Mouse (Mus musculus) heart, adult 2 months (tissue): ENCODE data around the gene Gm10282. TPM values are rescaled to one million over a fixed set of nuclear protein-coding genes. Genes with fewer than 3 reads are reported as not detected.

ENCODE experiments used
- DNase-seq, 2 experiments: peaks; one replicate each; pipeline ENCODE4 v3.0.0; 2021
- H3K27ac ChIP-seq: fragments of 200-600 bp; 2 replicates; pipeline ENCODE4 v1.8.1; 2022
- H3K27me3 ChIP-seq: fragments of 200-500 bp; 2 replicates; pipeline ENCODE4 v1.6.1; 2012; ENCODE audit warnings: mild to moderate bottlenecking, low read length, inconsistent platforms, mixed read lengths; ENCODE audit not compliant: control insufficient read depth, insufficient read depth
- H3K36me3 ChIP-seq: fragments of 200-500 bp; 2 replicates; pipeline ENCODE4 v1.6.1; 2012; ENCODE audit warnings: low read length, inconsistent platforms; ENCODE audit not compliant: control insufficient read depth, insufficient read depth
- H3K4me1 ChIP-seq: fragments of 200-500 bp; 2 replicates; pipeline ENCODE4 v1.6.1; 2011; ENCODE audit warnings: low read length; ENCODE audit not compliant: control insufficient read depth, insufficient read depth
- H3K4me3 ChIP-seq: fragments of 200-600 bp; 2 replicates; pipeline ENCODE4 v1.8.1; 2022
- H3K79me2 ChIP-seq: fragments of 200-500 bp; replicated peaks from 2 replicates; pipeline ENCODE4 v1.6.1; 2012; ENCODE audit warnings: mild to moderate bottlenecking, inconsistent platforms, low read length, moderate library complexity, mixed read lengths; ENCODE audit not compliant: control insufficient read depth, insufficient read depth
- H3K9ac ChIP-seq: fragments of 200-500 bp; 2 replicates; pipeline ENCODE4 v1.6.1; 2012; ENCODE audit warnings: low read depth, mild to moderate bottlenecking, control low read depth, inconsistent platforms, low read length, mixed read lengths
- CTCF ChIP-seq: fragments of 200-600 bp; IDR thresholded peaks from 2 replicates; pipeline ENCODE4 v1.8.1; 2022; ENCODE audit warnings: antibody characterized with exemption, mild to moderate bottlenecking, moderate library complexity
- EP300 ChIP-seq: fragments of 200-500 bp; IDR thresholded peaks from 2 replicates; pipeline ENCODE4 v1.6.1; 2011; ENCODE audit warnings: low read depth, low read length, control low read depth; ENCODE audit not compliant: insufficient read depth
- POLR2A ChIP-seq: fragments of 200-500 bp; IDR thresholded peaks from 2 replicates; pipeline ENCODE4 v1.6.1; 2011; ENCODE audit warnings: mild to moderate bottlenecking, low read depth, low read length, control low read depth; ENCODE audit not compliant: insufficient read depth
- WGBS: fragments of 180-500 bp; shearing (Covaris S2); methylation state at CpG from one replicate; pipeline ENCODE4 v1.1.7; 2018; 5-methylcytosine and 5-hydroxymethylcytosine counted together
- intact Hi-C: fragments of 180-260 bp; cut with DNase I; formaldehyde crosslinking; loops from one replicate; pipeline ENCODE4 v1.15.1; 2025
- polyA plus RNA-seq: library from polyadenylated mRNA; depleted of rRNA; stranded (reverse); fragments of >200 nt; gene quantifications from 2 replicates; pipeline ENCODE4 v1.2.3, GENCODE M21; 2012
- total RNA-seq, 2 experiments: library from RNA; stranded (reverse); gene quantifications; 2 replicates each; pipeline ENCODE4 v1.2.3; 2021

Gene Gm10282
- total and polyA plus RNA-seq, 3 experiments, result 2.9 to 8.5 (median 6.7) TPM

DNA sequence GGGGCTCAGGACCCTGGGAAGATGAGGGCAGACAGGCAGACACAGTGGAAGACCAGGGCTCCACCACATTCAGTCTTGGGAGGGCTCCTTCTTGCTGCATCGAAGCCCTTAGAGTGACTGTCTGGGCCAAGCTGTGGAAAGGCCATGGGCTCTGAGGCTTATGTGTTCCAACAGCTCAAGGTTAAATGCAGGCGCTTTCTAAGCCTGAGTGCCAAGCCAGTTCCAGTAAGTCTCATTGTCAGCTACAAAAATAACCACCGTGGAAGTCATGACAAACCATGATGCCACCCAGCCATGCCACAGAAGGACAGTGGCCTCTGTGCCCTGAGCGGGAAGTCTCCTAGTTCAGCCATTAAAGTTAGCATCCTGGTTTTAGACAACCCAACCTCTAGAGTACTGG is 26.6 kb upstream of the Gm10282 start:
- intact Hi-C loops, result no loop called here
- Histone ChIP-seq H3K27me3 (no peaks in the 10 kb centered on the region), H3K36me3 (peaks cover 2% of the 10 kb centered on the region), H3K4me3 (no peak overlapping the region), H3K27ac (peak overlapping the region; percentile 83), H3K79me2 (no peaks in the 10 kb centered on the region), H3K9ac (peak overlapping the region; percentile 38; the same call in 1 of the 2 replicates), H3K4me1 (peaks cover 18% of the 10 kb centered on the region)
- WGBS, result 61% methylated on average over 4 of the region's 4 CpGs
- TF ChIP-seq CTCF (no peak), EP300 (peak; percentile 47; the same call in 1 of the 2 replicates), POLR2A (peak; percentile 24; the same call in 1 of the 2 replicates)
- no peak for DNase-seq

DNA sequence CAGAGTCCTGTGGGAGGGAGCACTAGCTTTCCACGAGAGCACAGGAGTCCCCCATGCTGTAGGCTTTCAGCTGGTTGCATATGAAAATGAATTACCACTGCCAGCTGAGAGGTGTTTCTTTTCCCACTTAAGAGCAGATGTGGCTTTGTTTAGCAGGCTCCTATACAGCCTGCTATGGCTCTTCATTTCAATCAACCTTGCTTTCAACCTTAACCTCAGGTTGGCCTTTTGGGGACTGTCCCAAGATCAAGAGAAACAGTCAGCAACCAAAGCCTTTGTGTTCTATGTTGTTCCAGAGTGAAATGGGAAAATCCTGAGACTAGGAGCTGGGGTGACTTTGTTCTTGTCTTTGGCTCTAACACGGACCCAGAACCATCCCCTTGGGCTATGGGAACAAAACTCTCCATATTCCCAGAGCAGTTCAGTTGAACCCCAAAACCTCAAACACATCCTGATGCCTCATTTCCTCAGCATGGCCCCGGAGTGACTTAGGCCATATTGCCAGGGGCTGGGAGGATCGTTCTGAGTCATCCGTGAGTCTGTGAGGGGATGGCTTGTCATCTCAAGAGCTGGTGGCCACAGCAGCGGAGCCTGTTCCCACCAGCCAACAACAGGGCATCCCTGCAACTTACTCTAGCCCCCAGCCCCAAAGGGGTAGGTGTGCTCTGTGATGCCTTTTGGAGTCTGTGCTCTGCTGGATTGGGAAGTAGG is 25.9 kb upstream of the Gm10282 start:
- intact Hi-C loops, result no loop called here
- Histone ChIP-seq H3K27ac (peak overlapping the region; percentile 83), H3K27me3 (no peaks in the 10 kb centered on the region), H3K36me3 (no peaks in the 10 kb centered on the region; the same call in 1 of the 2 replicates), H3K4me3 (no peak overlapping the region), H3K9ac (0 out of 2 replicates have a peak overlapping the region, but pooled peaks have one; percentile 38), H3K79me2 (no peaks in the 10 kb centered on the region), H3K4me1 (peaks cover 18% of the 10 kb centered on the region)
- DNase-seq, result no peak
- no peak for TF ChIP-seq POLR2A
- TF ChIP-seq EP300, result no peak
- TF ChIP-seq CTCF, result no peak
- 81% methylated on average over 6 of the region's 6 CpGs for WGBS

DNA sequence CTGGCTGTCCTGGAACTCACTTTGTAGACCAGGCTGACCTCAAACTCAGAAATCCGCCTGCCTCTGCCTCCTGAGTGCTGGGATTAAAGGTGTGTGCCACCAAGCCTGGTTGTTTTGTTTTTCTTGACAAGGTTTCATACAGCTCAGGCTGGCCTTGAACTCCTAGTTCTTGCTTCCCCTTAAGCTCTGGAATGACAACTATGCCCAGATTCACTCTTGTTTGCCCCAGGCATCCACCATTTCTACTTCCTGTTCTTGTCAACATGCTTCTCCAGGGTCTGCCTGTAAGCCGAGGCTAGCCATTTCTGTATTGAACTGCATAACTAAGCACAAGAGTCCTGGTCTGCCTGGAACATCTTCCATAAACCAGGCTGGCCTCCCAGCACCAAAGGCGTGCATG is 24.1 kb upstream of the Gm10282 start:
- TF ChIP-seq CTCF (no peak), EP300 (no peak), POLR2A (no peak)
- H3K27ac ChIP-seq, result no peak overlapping the region
- DNase-seq, result no peak
- no peaks in the 10 kb centered on the region for H3K79me2 ChIP-seq
- 88% methylated on average over 3 of the region's 3 CpGs for WGBS
- H3K4me3 ChIP-seq, result no peak overlapping the region
- H3K9ac ChIP-seq, result no peak overlapping the region
- H3K27me3 ChIP-seq, result no peaks in the 10 kb centered on the region
- no peaks in the 10 kb centered on the region for H3K36me3 ChIP-seq
- intact Hi-C loops, result no loop called here
- H3K4me1 ChIP-seq, result peaks cover 15% of the 10 kb centered on the region

DNA sequence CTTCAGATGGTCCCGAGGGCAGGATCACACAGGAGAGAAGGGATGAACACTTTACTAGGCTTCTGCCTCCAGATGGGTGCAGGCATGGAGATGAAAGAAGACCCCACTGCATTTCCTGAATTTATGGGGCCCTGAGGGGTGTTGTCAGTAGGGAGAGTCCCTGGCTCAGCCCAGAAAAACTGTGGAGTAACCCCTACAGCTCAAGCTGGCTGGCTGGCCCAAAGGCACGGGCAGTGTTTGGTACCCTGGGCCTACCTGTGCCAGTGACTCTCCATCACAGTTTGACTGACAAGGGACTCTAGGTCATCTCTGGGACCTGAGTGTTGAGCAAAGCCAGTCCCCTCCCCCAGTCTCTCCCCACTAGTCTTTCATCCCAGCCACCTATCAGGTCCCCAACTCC is 19.6 kb upstream of the Gm10282 start:
- Histone ChIP-seq H3K27me3 (no peaks in the 10 kb centered on the region), H3K4me1 (peaks cover 9% of the 10 kb centered on the region), H3K4me3 (no peak overlapping the region), H3K79me2 (peaks cover 3% of the 10 kb centered on the region), H3K9ac (no peak overlapping the region), H3K36me3 (peaks cover 11% of the 10 kb centered on the region), H3K27ac (peak overlapping the region; percentile 91; the same call in 1 of the 2 replicates)
- DNase-seq, result no peak
- intact Hi-C loops, result no loop called here
- 51% methylated on average over 2 of the region's 2 CpGs for WGBS
- TF ChIP-seq EP300 (no peak), CTCF (no peak), POLR2A (no peak)

DNA sequence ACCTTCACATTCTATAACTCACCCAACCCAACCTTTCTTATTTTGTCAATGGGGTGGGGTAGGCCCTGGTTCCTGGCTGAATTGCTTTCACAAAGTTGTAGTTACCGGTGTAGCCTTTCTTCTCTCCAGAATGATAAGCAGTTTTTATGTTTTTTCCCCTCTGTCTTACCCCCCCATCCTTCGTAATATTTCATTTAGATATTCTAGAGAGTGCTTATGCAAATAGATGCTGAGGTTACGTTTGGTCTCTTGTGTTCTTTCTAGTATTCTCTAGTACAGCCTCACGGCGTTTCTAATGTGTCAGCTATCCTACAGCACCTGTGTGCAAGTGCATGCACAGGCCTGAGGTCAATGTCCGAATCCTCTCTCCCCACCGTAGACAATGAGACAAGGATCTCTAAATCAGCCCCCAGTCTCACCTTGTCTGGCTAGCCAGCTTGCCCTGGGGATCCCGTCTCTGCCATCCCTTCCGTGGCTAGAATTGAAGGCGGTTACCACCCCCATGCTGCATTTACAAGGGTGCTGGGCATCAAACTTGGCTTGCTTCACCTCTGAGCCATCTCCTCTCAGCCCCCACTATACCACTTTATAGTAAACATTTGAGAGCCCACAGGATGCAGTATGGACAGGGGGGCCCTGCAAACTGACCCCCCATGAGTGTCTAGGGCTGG is 19.1 kb upstream of the Gm10282 start:
- Histone ChIP-seq H3K4me1 (peaks cover 9% of the 10 kb centered on the region), H3K36me3 (peaks cover 11% of the 10 kb centered on the region), H3K79me2 (peaks cover 5% of the 10 kb centered on the region), H3K27me3 (no peaks in the 10 kb centered on the region), H3K27ac (peak overlapping the region; percentile 91), H3K9ac (no peak overlapping the region), H3K4me3 (peak overlapping the region; percentile 14)
- 57% methylated on average over 10 of the region's 10 CpGs for WGBS
- intact Hi-C loops, result no loop called here
- DNase-seq, result no peak
- TF ChIP-seq CTCF (no peak), POLR2A (peak; percentile 33; the same call in 1 of the 2 replicates)

DNA sequence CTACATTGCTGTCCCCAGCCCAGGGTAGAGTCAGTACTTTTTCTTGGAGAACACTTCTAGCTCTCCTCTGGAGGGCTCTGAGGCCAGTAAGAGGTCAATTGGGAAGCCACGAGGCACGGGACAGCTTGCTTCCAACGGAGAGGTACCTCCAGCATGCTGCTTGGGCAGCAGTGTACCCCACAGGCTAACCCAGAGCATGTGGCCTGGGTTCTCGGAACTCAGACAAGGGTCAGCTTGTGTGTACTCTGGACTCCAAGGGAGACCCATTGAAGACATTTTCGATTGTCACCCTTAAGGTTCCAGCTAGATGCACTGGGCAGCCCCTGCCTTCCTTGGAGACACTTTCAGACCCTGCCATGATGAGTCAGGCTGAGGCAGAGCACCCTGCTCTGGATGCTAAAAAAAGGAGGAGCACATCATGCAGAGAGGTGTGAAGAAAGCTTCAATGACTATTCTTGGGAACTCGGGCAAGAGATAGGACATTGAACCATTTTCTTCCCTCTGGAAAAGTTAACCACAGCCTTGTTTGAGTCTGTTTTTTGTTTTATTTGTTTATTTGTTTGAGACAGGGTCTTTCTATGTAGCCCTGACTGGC is 18.2 kb upstream of the Gm10282 start:
- Histone ChIP-seq H3K36me3 (peaks cover 11% of the 10 kb centered on the region), H3K4me1 (peaks cover 11% of the 10 kb centered on the region), H3K4me3 (peak overlapping the region; percentile 93), H3K9ac (peak overlapping the region; percentile 65), H3K79me2 (peaks cover 5% of the 10 kb centered on the region), H3K27ac (peak overlapping the region; percentile 91), H3K27me3 (no peaks in the 10 kb centered on the region)
- 31% methylated on average over 6 of the region's 6 CpGs for WGBS
- 0 out of 2 replicates have a peak, but pooled peaks have one; percentile 16 for TF ChIP-seq POLR2A
- 0 out of 2 replicates have a peak, but pooled peaks have one; percentile 23 for TF ChIP-seq EP300
- no peak for TF ChIP-seq CTCF
- DNase-seq, result peak; percentile 49 to 61
- intact Hi-C loops, result no loop called here
